Mouse (Mus musculus) kidney, embryonic 14.5 days (tissue): ENCODE results near the gene Agtr1a. TPM values are rescaled to one million over a fixed set of nuclear protein-coding genes. Genes with fewer than 3 reads are reported as not detected.

Experiments used
- ATAC-seq: fragments of 200-750 bp; cut with Nextera tagmentation; 2 replicates; pipeline ENCODE4 v1.8.0; 2017; ENCODE audit warnings: moderate number of reproducible peaks, mild to moderate bottlenecking, moderate TSS enrichment, moderate library complexity; ENCODE audit not compliant: low FRiP score, low TSS enrichment
- H3K27ac ChIP-seq: fragments of 300-500 bp; sonication (generic); 2 replicates; pipeline ENCODE4 v1.5.1; 2014; ENCODE audit warnings: low read depth, mild to moderate bottlenecking, low read length, moderate library complexity, mixed read lengths
- H3K27me3 ChIP-seq: fragments of 300-500 bp; sonication (generic); 2 replicates; pipeline ENCODE4 v1.6.1; 2014; ENCODE audit warnings: mild to moderate bottlenecking, low read length; ENCODE audit not compliant: control insufficient read depth, insufficient read depth
- H3K36me3 ChIP-seq: fragments of 300-500 bp; sonication (generic); 2 replicates; pipeline ENCODE4 v1.6.1; 2014; ENCODE audit warnings: low read length, mixed read lengths; ENCODE audit not compliant: control insufficient read depth, insufficient read depth
- H3K4me1 ChIP-seq: fragments of 300-500 bp; sonication (generic); 2 replicates; pipeline ENCODE4 v1.6.1; 2014; ENCODE audit warnings: low read length, mixed read lengths; ENCODE audit not compliant: control insufficient read depth, insufficient read depth
- H3K4me2 ChIP-seq: fragments of 300-500 bp; sonication (generic); replicated peaks from 2 replicates; pipeline ENCODE4 v1.6.1; 2014; ENCODE audit warnings: low read depth, mild to moderate bottlenecking, low read length
- H3K4me3 ChIP-seq: fragments of 300-500 bp; sonication (generic); 2 replicates; pipeline ENCODE4 v1.5.1; 2014; ENCODE audit warnings: mild to moderate bottlenecking, low read length
- H3K9ac ChIP-seq: fragments of 300-500 bp; sonication (generic); 2 replicates; pipeline ENCODE4 v1.6.1; 2014; ENCODE audit warnings: low read depth, mild to moderate bottlenecking, low read length, moderate library complexity
- H3K9me3 ChIP-seq: fragments of 300-500 bp; sonication (generic); 2 replicates; pipeline ENCODE4 v1.6.1; 2016; ENCODE audit warnings: low read length; ENCODE audit not compliant: control insufficient read depth
- WGBS: fragments of 180-500 bp; shearing (Covaris S2); extraction: QIAGEN DNeasy Blood & Tissue Kit; methylation state at CpG from one replicate; pipeline ENCODE4 v1.1.7; 2014; 5-methylcytosine and 5-hydroxymethylcytosine counted together
- polyA plus RNA-seq: library from polyadenylated mRNA; unstranded; fragments of >200 nt; fragmentation: Nextera tagmentation; extraction: Ambion mirVana; gene quantifications from 2 replicates; pipeline ENCODE4 v1.2.1, GENCODE M21; 2014

Agtr1a gene
- polyA plus RNA-seq, 1 experiment from 2014 or later, result 5.7 TPM

DNA sequence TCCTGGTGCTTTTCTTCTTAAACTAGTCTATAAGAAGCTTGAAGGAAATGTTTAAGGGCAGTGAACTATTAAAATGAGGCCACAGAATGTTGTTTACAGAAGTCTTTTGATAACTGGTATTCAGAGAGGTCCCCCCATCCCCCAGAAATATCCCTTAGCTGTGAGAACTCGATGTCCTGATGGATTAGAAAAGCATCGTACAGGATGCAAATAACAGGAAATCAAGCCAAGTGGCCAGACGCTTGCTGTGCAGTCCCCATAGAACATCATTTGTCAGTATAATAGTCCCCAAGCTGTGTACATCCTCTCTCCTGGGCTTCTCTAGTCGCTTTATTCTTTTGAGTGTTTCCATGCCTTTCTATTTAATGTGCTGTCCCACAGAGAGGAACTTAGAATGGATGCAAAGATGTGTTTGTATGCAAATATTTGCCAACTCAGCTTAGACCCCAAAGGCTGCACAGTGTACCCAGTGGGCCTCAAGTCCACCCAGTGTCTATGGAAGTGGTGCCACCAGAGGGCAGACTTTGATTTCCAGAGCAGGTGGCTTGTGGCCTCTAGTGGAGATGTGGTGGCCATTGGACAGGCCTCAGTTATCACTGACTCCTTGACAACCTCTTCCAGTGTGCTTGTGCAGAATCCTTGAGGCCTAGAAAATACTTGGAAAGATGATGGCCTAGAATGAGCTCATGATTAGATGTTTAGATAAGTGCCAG lies 22.4 kb downstream of the Agtr1a start:
- no peaks in the 10 kb centered on the region for H3K27me3 ChIP-seq
- no peak overlapping the region for H3K4me2 ChIP-seq
- no peaks in the 10 kb centered on the region for H3K36me3 ChIP-seq
- no peaks in the 10 kb centered on the region for H3K9me3 ChIP-seq
- peaks cover 14% of the 10 kb centered on the region for H3K4me1 ChIP-seq
- H3K9ac ChIP-seq, result no peak overlapping the region
- ATAC-seq, result no peak
- H3K4me3 ChIP-seq, result no peak overlapping the region
- no peak overlapping the region for H3K27ac ChIP-seq
- 65% methylated on average over 4 of the region's 4 CpGs for WGBS

DNA sequence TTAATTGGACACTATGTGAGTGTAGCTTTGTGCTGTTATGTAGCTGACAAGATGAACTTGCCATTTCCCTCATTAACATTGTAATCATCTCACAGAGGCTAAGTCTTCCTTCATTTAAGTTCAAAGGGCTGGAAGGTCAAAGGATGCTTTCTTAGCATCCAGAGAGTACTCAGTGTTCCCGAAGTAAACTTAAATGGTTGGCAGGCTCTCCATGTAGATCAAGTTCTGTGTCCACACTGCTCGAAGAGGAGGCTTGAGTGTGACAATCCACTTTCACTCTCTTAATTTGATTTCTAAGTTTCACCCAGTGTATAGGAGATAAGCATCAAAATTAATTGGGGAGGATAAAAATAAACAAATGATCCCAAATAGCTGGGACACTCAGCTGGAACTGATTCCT lies 23.6 kb downstream of the Agtr1a start:
- 73% methylated on average over 2 of the region's 2 CpGs for WGBS

DNA sequence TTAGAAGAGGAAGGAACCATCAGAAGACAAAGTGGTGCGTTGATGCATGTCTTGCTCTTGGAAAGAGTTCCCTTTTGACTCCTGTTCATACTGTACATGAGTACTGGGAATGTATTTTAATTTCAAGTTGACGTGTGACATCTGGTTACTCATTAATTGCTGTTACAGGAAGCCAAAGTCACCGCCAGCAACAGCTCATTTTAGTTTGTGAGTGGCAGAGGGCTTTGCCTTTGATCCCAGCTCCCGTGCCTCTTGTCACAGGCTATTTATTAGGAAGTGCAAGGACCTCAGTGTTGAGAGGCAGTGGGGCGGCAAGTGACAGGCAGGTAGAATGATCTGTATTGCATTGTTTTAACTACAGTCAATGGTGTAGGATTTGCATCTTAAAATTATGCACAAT lies 24.8 kb downstream of the Agtr1a start:
- no peak overlapping the region for H3K27ac ChIP-seq
- WGBS, result 13% methylated on average over 5 of the region's 5 CpGs
- H3K36me3 ChIP-seq, result no peaks in the 10 kb centered on the region
- H3K4me1 ChIP-seq, result peaks cover 14% of the 10 kb centered on the region
- H3K4me2 ChIP-seq, result no peak overlapping the region
- no peaks in the 10 kb centered on the region for H3K27me3 ChIP-seq
- no peak overlapping the region for H3K4me3 ChIP-seq
- no peaks in the 10 kb centered on the region for H3K9me3 ChIP-seq
- ATAC-seq, result peak; percentile 50
- no peak overlapping the region for H3K9ac ChIP-seq

More for the DNA sequence above, 23.6 kb downstream of the Agtr1a start:
- no peak overlapping the region for H3K4me3 ChIP-seq
- no peaks in the 10 kb centered on the region for H3K27me3 ChIP-seq
- no peak overlapping the region for H3K4me2 ChIP-seq
- ATAC-seq, result no peak
- no peaks in the 10 kb centered on the region for H3K36me3 ChIP-seq
- H3K9me3 ChIP-seq, result no peaks in the 10 kb centered on the region
- no peak overlapping the region for H3K27ac ChIP-seq
- no peak overlapping the region for H3K9ac ChIP-seq
- peaks cover 14% of the 10 kb centered on the region for H3K4me1 ChIP-seq

DNA sequence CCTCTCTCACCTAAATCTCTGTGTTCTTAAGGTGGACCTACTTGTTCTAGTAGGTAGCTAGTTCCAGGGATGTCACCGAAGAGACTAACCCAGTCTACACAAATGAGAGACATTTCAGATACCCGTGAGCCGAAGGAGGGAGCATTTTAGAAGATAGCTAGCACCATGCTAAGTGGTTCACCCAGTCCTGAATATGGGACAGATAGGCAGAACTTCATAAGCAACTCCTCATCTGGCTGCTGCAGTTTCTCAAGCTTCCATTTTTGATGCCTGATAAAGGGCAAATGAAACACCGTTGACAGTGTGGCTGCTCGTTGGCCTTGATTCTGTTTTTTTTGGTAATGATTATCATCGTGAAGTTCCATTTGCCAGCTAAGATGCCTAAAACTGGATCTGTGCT lies 25.8 kb downstream of the Agtr1a start:
- no peak for ATAC-seq
- H3K9ac ChIP-seq, result no peak overlapping the region
- H3K27me3 ChIP-seq, result no peaks in the 10 kb centered on the region
- peaks cover 14% of the 10 kb centered on the region for H3K4me1 ChIP-seq
- H3K27ac ChIP-seq, result no peak overlapping the region
- H3K36me3 ChIP-seq, result no peaks in the 10 kb centered on the region
- no peak overlapping the region for H3K4me3 ChIP-seq
- no peak overlapping the region for H3K4me2 ChIP-seq
- no peaks in the 10 kb centered on the region for H3K9me3 ChIP-seq
- 94% methylated on average over 6 of the region's 6 CpGs for WGBS

DNA sequence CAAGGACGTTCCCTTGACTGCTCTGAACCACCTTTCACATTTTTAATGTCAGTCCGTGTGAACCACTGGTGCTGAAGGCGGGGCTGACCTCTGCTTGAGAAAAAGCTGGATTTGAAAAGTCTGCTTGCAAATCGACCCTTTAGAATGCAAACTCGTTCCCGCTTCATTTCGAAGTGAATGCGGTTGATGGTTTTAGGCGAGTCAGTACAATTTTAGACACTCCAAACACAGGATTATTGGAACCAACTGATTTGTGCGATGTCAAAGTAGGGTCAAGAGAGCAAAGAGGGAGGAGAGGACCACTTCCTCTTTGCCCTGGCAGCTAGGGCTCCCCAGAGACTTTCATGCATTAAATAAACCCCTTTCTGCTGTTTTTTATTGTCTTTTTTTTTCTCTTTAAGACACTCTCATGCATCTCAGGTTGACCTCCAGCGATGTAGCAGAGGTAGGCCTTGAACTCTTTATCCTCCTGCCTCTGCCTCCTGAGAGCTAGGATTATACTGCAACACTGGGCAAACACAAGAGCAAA lies 27.9 kb downstream of the Agtr1a start:
- WGBS, result 39% methylated on average over 11 of the region's 11 CpGs

DNA sequence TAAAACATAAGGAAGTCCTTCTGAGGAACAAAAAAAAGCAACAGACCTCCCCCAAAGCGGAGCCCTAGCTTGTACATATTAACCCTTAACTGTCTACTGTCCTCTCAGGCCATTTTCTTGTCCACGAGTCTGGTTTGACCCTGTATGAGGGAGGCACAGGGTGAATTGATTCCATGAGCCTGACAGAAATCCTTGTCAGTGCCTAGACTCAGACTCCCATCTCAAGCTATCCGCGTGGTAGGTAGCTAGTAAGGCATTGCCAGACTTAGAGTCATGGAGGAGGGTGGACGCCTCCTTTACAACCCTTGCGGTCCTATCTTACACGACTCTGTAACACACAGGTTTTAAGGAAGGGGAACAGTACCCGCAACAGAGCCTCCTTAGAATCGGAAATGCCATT lies 28.5 kb downstream of the Agtr1a start:
- no peak overlapping the region for H3K9ac ChIP-seq
- H3K27ac ChIP-seq, result peak overlapping the region; percentile 64; the same call in 1 of the 2 replicates
- H3K27me3 ChIP-seq, result no peaks in the 10 kb centered on the region
- no peaks in the 10 kb centered on the region for H3K36me3 ChIP-seq
- 71% methylated on average over 9 of the region's 9 CpGs for WGBS
- H3K4me3 ChIP-seq, result no peak overlapping the region
- H3K9me3 ChIP-seq, result no peaks in the 10 kb centered on the region
- peaks cover 14% of the 10 kb centered on the region for H3K4me1 ChIP-seq
- ATAC-seq, result no peak
- no peak overlapping the region for H3K4me2 ChIP-seq

More for the DNA sequence above, 27.9 kb downstream of the Agtr1a start:
- no peak overlapping the region for H3K9ac ChIP-seq
- no peak overlapping the region for H3K4me3 ChIP-seq
- peak overlapping the region; percentile 10; the same call in 1 of the 2 replicates for H3K27ac ChIP-seq
- no peaks in the 10 kb centered on the region for H3K27me3 ChIP-seq
- H3K36me3 ChIP-seq, result no peaks in the 10 kb centered on the region
- peaks cover 14% of the 10 kb centered on the region for H3K4me1 ChIP-seq
- H3K9me3 ChIP-seq, result no peaks in the 10 kb centered on the region
- no peak overlapping the region for H3K4me2 ChIP-seq
- no peak for ATAC-seq

DNA sequence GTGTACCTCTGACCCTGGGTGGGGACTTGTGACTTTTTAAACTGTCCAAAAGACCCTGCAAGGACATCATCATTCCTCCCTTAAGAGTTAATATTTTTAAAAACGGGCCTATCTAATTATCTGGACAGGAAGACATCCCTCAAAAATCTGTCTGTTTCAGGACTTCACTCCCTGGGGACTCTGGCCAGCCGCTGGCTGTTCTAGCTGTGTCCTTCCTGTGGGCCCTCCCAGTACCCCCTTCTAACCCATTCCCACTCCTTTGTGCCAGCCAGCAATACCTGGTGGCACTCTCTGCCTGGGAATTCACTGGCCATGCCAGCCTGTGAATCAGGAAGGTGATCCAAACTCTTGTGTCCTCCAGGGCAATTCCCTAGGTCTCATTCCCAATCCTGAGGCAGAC lies 29.1 kb downstream of the Agtr1a start:
- H3K27me3 ChIP-seq, result no peaks in the 10 kb centered on the region
- H3K9ac ChIP-seq, result no peak overlapping the region
- H3K4me1 ChIP-seq, result peaks cover 14% of the 10 kb centered on the region
- no peaks in the 10 kb centered on the region for H3K36me3 ChIP-seq
- WGBS, result 51% methylated on average over 2 of the region's 2 CpGs
- no peaks in the 10 kb centered on the region for H3K9me3 ChIP-seq
- ATAC-seq, result no peak
- H3K27ac ChIP-seq, result 0 out of 2 replicates have a peak overlapping the region, but pooled peaks have one; percentile 64
- H3K4me2 ChIP-seq, result no peak overlapping the region
- no peak overlapping the region for H3K4me3 ChIP-seq

DNA sequence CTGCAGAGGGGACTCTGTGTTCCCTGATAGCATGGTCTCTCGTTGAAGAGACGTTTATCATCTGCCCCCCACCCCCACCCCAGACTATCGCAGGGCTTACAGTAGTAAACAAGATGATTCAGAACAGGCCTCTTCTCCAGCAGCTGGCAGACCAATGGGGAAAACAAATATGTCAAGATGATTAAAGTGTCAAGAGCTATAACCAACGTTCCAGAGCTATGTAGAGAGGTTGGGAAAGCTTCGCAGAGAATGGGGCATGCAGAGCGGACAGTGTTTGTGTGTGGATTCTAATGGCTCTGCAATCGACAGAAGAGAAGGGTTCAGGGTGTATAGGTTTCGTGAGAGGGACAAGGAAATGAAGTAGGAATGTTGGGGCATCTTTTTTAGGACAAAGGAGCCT lies 31.9 kb downstream of the Agtr1a start:
- no peak overlapping the region for H3K9ac ChIP-seq
- no peaks in the 10 kb centered on the region for H3K9me3 ChIP-seq
- no peak overlapping the region for H3K4me3 ChIP-seq
- no peaks in the 10 kb centered on the region for H3K36me3 ChIP-seq
- no peaks in the 10 kb centered on the region for H3K27me3 ChIP-seq
- 61% methylated on average over 8 of the region's 8 CpGs for WGBS
- H3K27ac ChIP-seq, result no peak overlapping the region
- H3K4me2 ChIP-seq, result no peak overlapping the region
- H3K4me1 ChIP-seq, result no peaks in the 10 kb centered on the region
- no peak for ATAC-seq

DNA sequence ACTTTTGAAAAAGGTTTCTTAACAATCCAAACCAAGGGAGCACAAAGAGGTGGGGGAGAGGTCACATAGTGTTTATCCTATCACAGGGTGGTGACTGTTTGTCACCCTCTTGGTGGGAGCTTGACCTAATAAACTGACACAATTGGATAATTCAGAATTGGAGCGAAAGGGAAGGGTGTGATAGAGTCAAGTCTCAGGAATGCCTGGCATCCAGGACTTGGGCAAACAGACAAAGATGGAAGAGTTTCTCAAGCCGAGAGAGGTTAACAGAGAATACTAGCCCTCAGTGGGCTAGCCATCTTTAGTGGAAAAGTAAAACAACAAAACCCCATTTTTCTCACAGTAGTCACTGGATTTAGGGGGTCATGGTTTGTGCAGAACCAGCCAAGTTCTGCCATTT lies 32.5 kb downstream of the Agtr1a start:
- WGBS, result 69% methylated on average over 2 of the region's 2 CpGs
- H3K36me3 ChIP-seq, result no peaks in the 10 kb centered on the region
- no peaks in the 10 kb centered on the region for H3K27me3 ChIP-seq
- no peak overlapping the region for H3K9ac ChIP-seq
- no peak overlapping the region for H3K4me2 ChIP-seq
- no peak overlapping the region for H3K4me3 ChIP-seq
- ATAC-seq, result no peak
- H3K4me1 ChIP-seq, result no peaks in the 10 kb centered on the region
- H3K9me3 ChIP-seq, result no peaks in the 10 kb centered on the region
- no peak overlapping the region for H3K27ac ChIP-seq
